Mouse (Mus musculus): ENCODE data around the gene Ncapd2. TPM values are rescaled to one million over a fixed set of nuclear protein-coding genes. Genes with fewer than 3 reads are reported as not detected.

Gene Ncapd2
- total and polyA plus RNA-seq, 3 experiments = 79.6 to 301 (median 147) TPM

GRCm38 (mm10) chr6:125221115-125221745, 29.7 kb upstream of the Ncapd2 start:
- no peak overlapping the region for H3K27ac ChIP-seq (ENCODE audit: insufficient read depth, low read depth)
- no peak overlapping the region for H3K4me3 ChIP-seq (replicated peaks in 1 of 3; ENCODE audit: low read depth in 2 of 3, low read length in 2 of 3, poor library complexity in 1 of 3)
- no peaks in the 10 kb centered on the region for H3K27me3 ChIP-seq (replicated peaks)
- dilution Hi-C loops (cut with MboI; ENCODE audit: extremely low pct_ligation_motif_present, extremely low pct_unique_long_range_greater_than_20kb, low sequenced_read_pairs) = no loop called here
- in situ Hi-C loops (cut with MboI; ENCODE audit: low pct_ligation_motif_present, low pct_unique_long_range_greater_than_20kb, low sequenced_read_pairs) = loop anchor here (5.0 kb wide), 1 partner anchor 51 kb away; no protein-coding TSS in a partner anchor
- no peak overlapping the region for H3K4me2 ChIP-seq (ENCODE audit: insufficient read depth, low read depth, poor library complexity, severe bottlenecking)
- H3K9ac ChIP-seq (ENCODE audit: insufficient read depth, low read depth) = no peak overlapping the region
- peaks cover 33 to 70% of the 10 kb centered on the region in 2 experiments for H3K36me3 ChIP-seq (replicated peaks in 1 of 2; ENCODE audit: control insufficient read depth in 1 of 2, insufficient read depth in 1 of 2, low read length in 1 of 2)
- H3K9me3 ChIP-seq (replicated peaks; ENCODE audit: low read length) = no peaks in the 10 kb centered on the region
- peaks cover 4 to 40% of the 10 kb centered on the region in 2 experiments; a peak in 3 of 4 replicates for H3K4me1 ChIP-seq (ENCODE audit: control insufficient read depth in 1 of 2, insufficient read depth in 2 of 2)
- DNase-seq (ENCODE audit: extremely low read depth) = no peak
- H3K79me2 ChIP-seq (replicated peaks; ENCODE audit: control insufficient read depth, extremely low read depth, insufficient read depth, poor library complexity, severe bottlenecking) = no peaks in the 10 kb centered on the region
- no peak for TF ChIP-seq MYC (IDR thresholded peaks at IDR 0.05; ENCODE audit: low read depth, low read length)
- TF ChIP-seq ZC3H11A (IDR thresholded peaks at IDR 0.05; ENCODE audit: low read depth, low read length) = no peak
- no peak for TF ChIP-seq HCFC1 (IDR thresholded peaks at IDR 0.05; ENCODE audit: low read depth, low read length)
- TF ChIP-seq KAT2A (IDR thresholded peaks at IDR 0.05; ENCODE audit: insufficient replicate concordance, low read length) = no peak
- no peak for TF ChIP-seq CTCF (conservative IDR thresholded peaks at IDR 0.05 in 1 of 2, IDR thresholded peaks at IDR 0.05 in 1 of 2; ENCODE audit: low read depth in 2 of 2, low read length in 2 of 2)
- TF ChIP-seq MAZ (IDR thresholded peaks at IDR 0.05; ENCODE audit: low read depth, low read length) = no peak
- TF ChIP-seq RCOR1 (conservative IDR thresholded peaks at IDR 0.05; ENCODE audit: low read depth, low read length) = no peak
- TF ChIP-seq PAX5 (IDR thresholded peaks at IDR 0.05; ENCODE audit: low read length) = no peak
- no peak for TF ChIP-seq CHD1 (IDR thresholded peaks at IDR 0.05; ENCODE audit: low read depth, low read length)
- TF ChIP-seq ZMIZ1 (IDR thresholded peaks at IDR 0.05; ENCODE audit: low read depth, low read length) = no peak
- TF ChIP-seq SMC3 (IDR thresholded peaks at IDR 0.05; ENCODE audit: low read depth, low read length) = no peak
- TF ChIP-seq ETS1 (conservative IDR thresholded peaks at IDR 0.05; ENCODE audit: low read depth, low read length) = no peak

- no peaks in the 10 kb centered on the region for H3K9me3 ChIP-seq (replicated peaks; ENCODE audit: low read length)
- in situ Hi-C loops (cut with MboI; ENCODE audit: low pct_ligation_motif_present, low pct_unique_long_range_greater_than_20kb, low sequenced_read_pairs) (no loop called here), dilution Hi-C loops (cut with MboI; ENCODE audit: extremely low pct_ligation_motif_present, extremely low pct_unique_long_range_greater_than_20kb, low sequenced_read_pairs) (no loop called here)
- H3K36me3 ChIP-seq (replicated peaks in 1 of 2; ENCODE audit: control insufficient read depth in 1 of 2, insufficient read depth in 1 of 2, low read length in 1 of 2) = peaks cover 12 to 49% of the 10 kb centered on the region in 2 experiments
- H3K9ac ChIP-seq (ENCODE audit: insufficient read depth, low read depth) = no peak overlapping the region
- H3K79me2 ChIP-seq (replicated peaks; ENCODE audit: control insufficient read depth, extremely low read depth, insufficient read depth, poor library complexity, severe bottlenecking) = no peaks in the 10 kb centered on the region
- peaks cover 4 to 40% of the 10 kb centered on the region in 2 experiments; a peak in 3 of 4 replicates for H3K4me1 ChIP-seq (ENCODE audit: control insufficient read depth in 1 of 2, insufficient read depth in 2 of 2)
- H3K27me3 ChIP-seq (replicated peaks) = peaks cover 5% of the 10 kb centered on the region
- no peak overlapping the region for H3K27ac ChIP-seq (ENCODE audit: insufficient read depth, low read depth)
- no peak overlapping the region for H3K4me3 ChIP-seq (replicated peaks in 1 of 3; ENCODE audit: low read depth in 2 of 3, low read length in 2 of 3, poor library complexity in 1 of 3)
- H3K4me2 ChIP-seq (ENCODE audit: insufficient read depth, low read depth, poor library complexity, severe bottlenecking) = no peak overlapping the region
- DNase-seq (ENCODE audit: extremely low read depth) = peak; percentile 73
- TF ChIP-seq ZC3H11A (IDR thresholded peaks at IDR 0.05; ENCODE audit: low read depth, low read length) (peak; percentile 46), CTCF (conservative IDR thresholded peaks at IDR 0.05 in 1 of 2, IDR thresholded peaks at IDR 0.05 in 1 of 2; ENCODE audit: low read depth in 2 of 2, low read length in 2 of 2) (peak; percentile 78 to 90), USF2 (conservative IDR thresholded peaks at IDR 0.05; ENCODE audit: low read depth, low read length) (no peak), MXI1 (IDR thresholded peaks at IDR 0.05; ENCODE audit: low read depth, low read length) (no peak), ZMIZ1 (IDR thresholded peaks at IDR 0.05; ENCODE audit: low read depth, low read length) (no peak), BHLHE40 (IDR thresholded peaks at IDR 0.05; ENCODE audit: low read depth, low read length) (no peak), ZNF384 (IDR thresholded peaks at IDR 0.05; ENCODE audit: low read depth, low read length) (no peak), RAD21 (IDR thresholded peaks at IDR 0.05; ENCODE audit: low read depth, low read length) (peak; percentile 77), USF1 (IDR thresholded peaks at IDR 0.05; ENCODE audit: low read depth, low read length) (no peak), IRF4 (IDR thresholded peaks at IDR 0.05; ENCODE audit: low read depth, low read length) (0 out of 2 replicates have a peak, but pooled peaks have one; percentile 20), PAX5 (IDR thresholded peaks at IDR 0.05; ENCODE audit: low read length) (no peak), CHD2 (IDR thresholded peaks at IDR 0.05; ENCODE audit: low read length) (no peak), JUND (conservative IDR thresholded peaks at IDR 0.05; ENCODE audit: low read depth, low read length) (no peak), MYC (IDR thresholded peaks at IDR 0.05; ENCODE audit: low read depth, low read length) (no peak), ETS1 (conservative IDR thresholded peaks at IDR 0.05; ENCODE audit: low read depth, low read length) (no peak), KAT2A (IDR thresholded peaks at IDR 0.05; ENCODE audit: insufficient replicate concordance, low read length) (no peak), UBTF (IDR thresholded peaks at IDR 0.05; ENCODE audit: low read depth, low read length) (no peak), TCF12 (IDR thresholded peaks at IDR 0.05; ENCODE audit: low read depth, low read length) (no peak), POLR2AphosphoS2 (IDR thresholded peaks at IDR 0.05; ENCODE audit: low read depth, low read length) (no peak), MAFK (IDR thresholded peaks at IDR 0.05; ENCODE audit: insufficient replicate concordance, low read length) (no peak), JUN (IDR thresholded peaks at IDR 0.05; ENCODE audit: insufficient read depth, low read depth, low read length) (no peak), MEF2A (IDR thresholded peaks at IDR 0.05; ENCODE audit: borderline replicate concordance, low read depth, low read length) (no peak), MAX (IDR thresholded peaks at IDR 0.05; ENCODE audit: low read length) (no peak), SMC3 (IDR thresholded peaks at IDR 0.05; ENCODE audit: low read depth, low read length) (peak; percentile 90), NELFE (IDR thresholded peaks at IDR 0.05; ENCODE audit: low read depth, low read length) (no peak), HCFC1 (IDR thresholded peaks at IDR 0.05; ENCODE audit: low read depth, low read length) (no peak), POLR2A (IDR thresholded peaks at IDR 0.05; ENCODE audit: low read depth, low read length) (no peak), RCOR1 (conservative IDR thresholded peaks at IDR 0.05; ENCODE audit: low read depth, low read length) (no peak)
Measured at GRCm38 (mm10) chr6:125218963-125219362, 27.5 kb upstream of the Ncapd2 start.

All from CH12.LX (cell line).